8 mouse cellular contexts compared by ENCODE assay signal in the genomic region with DNA sequence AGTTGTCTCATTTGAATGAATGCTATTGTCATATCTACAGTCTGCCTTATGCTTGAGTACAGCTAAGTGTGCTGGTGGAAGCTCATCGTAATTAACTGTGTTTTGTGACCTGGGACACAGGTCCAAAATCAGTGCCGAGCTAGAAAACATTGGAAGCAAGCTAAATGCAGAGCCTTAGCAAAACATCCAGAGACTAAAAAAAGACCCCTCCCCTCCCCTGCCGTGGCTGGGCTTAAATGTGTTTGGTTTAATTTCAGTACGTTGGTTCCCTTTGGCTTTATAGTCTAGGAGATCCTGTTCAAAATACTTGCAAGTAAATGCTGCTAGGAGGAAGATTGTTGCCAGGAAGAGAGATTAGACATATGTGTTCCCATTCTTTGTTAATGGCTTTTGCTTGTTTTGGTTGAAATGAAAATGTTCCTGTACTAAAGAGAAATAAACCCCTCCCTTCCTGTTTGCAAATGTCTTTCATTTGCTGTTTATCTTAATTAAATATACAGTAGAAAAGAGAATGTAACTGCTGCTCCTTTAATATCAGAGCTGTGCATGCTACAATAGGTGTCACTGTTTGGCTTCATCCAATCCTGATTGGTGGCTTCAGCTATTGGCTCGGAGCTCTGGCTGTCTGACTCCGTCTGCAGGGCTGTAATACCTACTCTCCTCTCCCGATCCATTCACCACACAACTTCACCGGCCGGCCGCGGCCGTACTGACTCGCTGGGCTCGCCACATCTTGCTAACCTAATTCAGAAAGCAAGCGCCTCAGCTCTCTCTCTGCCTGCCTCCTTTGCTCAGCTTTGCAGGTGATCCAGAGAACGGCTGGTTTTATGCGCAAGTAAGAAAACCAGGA. TPM values are rescaled to one million over a fixed set of nuclear protein-coding genes. Genes with fewer than 3 reads are reported as not detected.
DNase-seq lines count a peak whose midpoint lies in the region; ATAC-seq and TF ChIP-seq lines count a peak whose summit lies in the region.

No protein-coding gene starts in this region.

- ATAC-seq in embryonic facial prominence, embryonic 12.5 days (ENCODE audit: insufficient number of reproducible peaks, insufficient read depth, low FRiP score, low TSS enrichment): peak; percentile 83
- ATAC-seq in limb, embryonic 11.5 days (ENCODE audit: insufficient number of reproducible peaks, low FRiP score, low TSS enrichment, low read depth): peak; percentile 33; the same call in 1 of the 2 replicates
- peak; percentile 87 for ATAC-seq in midbrain, embryonic 11.5 days (ENCODE audit: low FRiP score)

- H3K27me3 ChIP-seq in spleen, adult 2 months (ENCODE audit: control insufficient read depth, insufficient read depth, low read length): no peaks in the 10 kb centered on the region
- no peaks in the 10 kb centered on the region for H3K27me3 ChIP-seq in embryonic facial prominence, embryonic 12.5 days
- H3K27me3 ChIP-seq in limb, embryonic 11.5 days (ENCODE audit: control insufficient read depth, insufficient read depth, low read length): no peaks in the 10 kb centered on the region
- H3K27me3 ChIP-seq in midbrain, embryonic 11.5 days (ENCODE audit: control insufficient read depth, insufficient read depth, low read length): no peaks in the 10 kb centered on the region

- no peak overlapping the region; the same call in 1 of the 2 replicates for H3K4me3 ChIP-seq in spleen, adult 2 months (ENCODE audit: extremely low read depth, insufficient read depth, insufficient read length)
- H3K4me3 ChIP-seq in embryonic facial prominence, embryonic 12.5 days: peak overlapping the region; percentile 34
- 0 out of 2 replicates have a peak overlapping the region, but pooled peaks have one; percentile 8 for H3K4me3 ChIP-seq in limb, embryonic 11.5 days (ENCODE audit: low read depth, low read length)
- H3K4me3 ChIP-seq in midbrain, embryonic 11.5 days (ENCODE audit: low read depth, low read length): peak overlapping the region; percentile 10; the same call in 1 of the 2 replicates

- no peak for TF ChIP-seq POLR2A in spleen, adult 2 months (IDR thresholded peaks at IDR 0.05; ENCODE audit: low read depth, low read length)

- WGBS in spleen, adult 2 months: 32% methylated on average over 17 of the region's 17 CpGs
- 11% methylated on average over 17 of the region's 17 CpGs for WGBS in embryonic facial prominence, embryonic 12.5 days
- 21% methylated on average over 17 of the region's 17 CpGs for WGBS in limb, embryonic 11.5 days
- 17% methylated on average over 17 of the region's 17 CpGs for WGBS in midbrain, embryonic 11.5 days

- no peak for TF ChIP-seq CTCF in spleen, adult 2 months (IDR thresholded peaks at IDR 0.05; ENCODE audit: extremely low read depth, insufficient read depth, insufficient read length, insufficient replicate concordance)

- H3K36me3 ChIP-seq in spleen, adult 2 months (ENCODE audit: control insufficient read depth, insufficient read depth, low read length): no peaks in the 10 kb centered on the region
- peaks cover 6% of the 10 kb centered on the region; the same call in 1 of the 2 replicates for H3K36me3 ChIP-seq in embryonic facial prominence, embryonic 12.5 days
- H3K36me3 ChIP-seq in limb, embryonic 11.5 days (ENCODE audit: control insufficient read depth, insufficient read depth, low read length): peaks cover 2% of the 10 kb centered on the region; the same call in 1 of the 2 replicates
- no peaks in the 10 kb centered on the region for H3K36me3 ChIP-seq in midbrain, embryonic 11.5 days (ENCODE audit: control insufficient read depth, insufficient read depth, low read length)

- no peak overlapping the region for H3K9ac ChIP-seq in embryonic facial prominence, embryonic 12.5 days
- H3K9ac ChIP-seq in limb, embryonic 11.5 days (ENCODE audit: low read length): no peak overlapping the region
- peak overlapping the region; percentile 10; the same call in 1 of the 2 replicates for H3K9ac ChIP-seq in midbrain, embryonic 11.5 days (ENCODE audit: low read length)

- H3K9me3 ChIP-seq in embryonic facial prominence, embryonic 12.5 days: no peaks in the 10 kb centered on the region
- no peaks in the 10 kb centered on the region for H3K9me3 ChIP-seq in limb, embryonic 11.5 days (ENCODE audit: control insufficient read depth, low read length)
- H3K9me3 ChIP-seq in midbrain, embryonic 11.5 days (ENCODE audit: control insufficient read depth, low read length): no peaks in the 10 kb centered on the region

- no peaks in the 10 kb centered on the region for H3K4me1 ChIP-seq in spleen, adult 2 months (ENCODE audit: control insufficient read depth, insufficient read depth, insufficient read length)
- peaks cover 51% of the 10 kb centered on the region for H3K4me1 ChIP-seq in embryonic facial prominence, embryonic 12.5 days
- H3K4me1 ChIP-seq in limb, embryonic 11.5 days (ENCODE audit: control insufficient read depth, insufficient read depth, low read length): peaks cover 16% of the 10 kb centered on the region
- peaks cover 19% of the 10 kb centered on the region for H3K4me1 ChIP-seq in midbrain, embryonic 11.5 days (ENCODE audit: control insufficient read depth, insufficient read depth, low read length)

- peak overlapping the region; percentile 30; the same call in 1 of the 2 replicates for H3K27ac ChIP-seq in spleen, adult 2 months (ENCODE audit: insufficient read depth, low read length)
- H3K27ac ChIP-seq in embryonic facial prominence, embryonic 12.5 days: 0 out of 2 replicates have a peak overlapping the region, but pooled peaks have one; percentile 57
- 0 out of 2 replicates have a peak overlapping the region, but pooled peaks have one; percentile 8 for H3K27ac ChIP-seq in limb, embryonic 11.5 days (replicated peaks; ENCODE audit: low read depth, low read length)
- H3K27ac ChIP-seq in midbrain, embryonic 11.5 days (ENCODE audit: low read depth, low read length): no peak overlapping the region

- H3K4me2 ChIP-seq in embryonic facial prominence, embryonic 12.5 days (replicated peaks): peak overlapping the region; percentile 50
- peak overlapping the region; percentile 39 for H3K4me2 ChIP-seq in limb, embryonic 11.5 days (ENCODE audit: low read depth, severe bottlenecking)
- H3K4me2 ChIP-seq in midbrain, embryonic 11.5 days: peak overlapping the region; percentile 45

- no peak for DNase-seq in spleen, adult 2 months (ENCODE audit: low read depth in 1 of 2, low spot score in 2 of 2)
- no peak for DNase-seq in spleen, postnatal 14 days (ENCODE audit: low spot score in 2 of 2)
- DNase-seq in heart, adult 9 months (ENCODE audit: low spot score in 2 of 2): peak; percentile 71 to 83
- peak; percentile 63 to 68 for DNase-seq in kidney, adult 8-10 months
- DNase-seq in limb, embryonic 11.5 days (ENCODE audit: low spot score): peak; percentile 61
- DNase-seq in midbrain, embryonic 11.5 days (ENCODE audit: low spot score, missing footprints): no peak
- DNase-seq in telencephalon, adult 2 months (ENCODE audit: low read depth, low spot score): peak; percentile 92

RNA-seq across cellular contexts. Expression of gene Btbd3, which starts 21.7 kb away (rescaled TPM):
- 1.9 and 2.4 TPM in 2 replicates for polyA plus RNA-seq in spleen, adult 2 months (2012; rRNA removed)
- 16.9 and 18.1 TPM in 2 replicates for polyA plus RNA-seq in embryonic facial prominence, embryonic 12.5 days (2016; fragmentation: Nextera tagmentation; extraction: Ambion mirVana)
- 18.8 and 19.9 TPM in 2 replicates for polyA plus RNA-seq in limb, embryonic 11.5 days (2014; fragmentation: Nextera tagmentation; extraction: Ambion mirVana)
- polyA plus RNA-seq in midbrain, embryonic 11.5 days (2014; fragmentation: Nextera tagmentation; extraction: Ambion mirVana): 18.3 and 23.3 TPM in 2 replicates

Comparison
In these comparisons a context has a peak if more than half of its experiments do, and no peak if none do; other contexts are left out.
1. DNase-seq: peak in heart, adult 9 months (2 of 2), kidney, adult 8-10 months (2 of 2), limb, embryonic 11.5 days (single experiment) and telencephalon, adult 2 months (single experiment); none in spleen, adult 2 months (0 of 2), spleen, postnatal 14 days (0 of 2) and midbrain, embryonic 11.5 days (single experiment).
2. ATAC-seq: peak in every context shown above with its lines; median percentile 87 in midbrain, embryonic 11.5 days; 83 in embryonic facial prominence, embryonic 12.5 days; 33 in limb, embryonic 11.5 days.
3. Peak in every context shown above with its lines, with median percentiles within 50 percentile points of each other: H3K4me2 ChIP-seq.